Mouse (Mus musculus): ENCODE measurements around the gene Adam17. TPM values are rescaled to one million over a fixed set of nuclear protein-coding genes. Genes with fewer than 3 reads are reported as not detected.

Adam17 gene
- total RNA-seq (2017), result 44.0 and 48.7 TPM in 2 replicates

- ATAC-seq (replicated peaks in 1 of 2; ENCODE audit: insufficient read depth in 1 of 2, low FRiP score in 2 of 2, low TSS enrichment in 1 of 2, low read depth in 1 of 2, poor library complexity in 2 of 2, severe bottlenecking in 2 of 2), result peak; percentile 93 to 94
Measured at GRCm38 (mm10) chr12:21373100-21373819, at the start of gene Adam17. Gene Adam17, minus strand, starts transcription at chr12:21373632.

DNA sequence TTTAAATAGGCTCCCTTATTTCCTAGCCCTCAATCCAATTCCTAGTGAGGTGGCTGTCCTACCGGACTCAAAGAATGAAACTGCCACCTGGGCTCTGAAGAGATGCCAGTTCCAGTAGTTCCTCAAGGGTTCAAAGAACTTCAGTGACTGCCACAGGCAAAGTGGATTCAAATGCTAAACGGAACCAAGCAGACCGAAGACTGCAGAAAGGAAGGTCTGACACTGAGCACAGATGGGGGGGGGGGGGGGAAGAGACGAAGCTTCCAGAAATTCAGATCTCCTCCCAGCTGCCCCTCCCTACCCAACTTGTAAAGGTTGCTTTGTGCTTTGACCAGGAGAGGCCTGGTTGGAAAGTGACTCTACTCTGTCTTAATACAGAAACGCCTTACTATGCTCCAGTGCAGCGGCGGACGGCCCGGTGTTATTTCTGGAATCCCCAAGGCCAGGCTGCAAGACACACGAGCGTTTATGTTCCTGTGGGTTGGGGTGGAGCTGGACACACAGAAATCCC lies 45.2 kb upstream of the Adam17 start:
- ATAC-seq (replicated peaks in 1 of 2; ENCODE audit: insufficient read depth in 1 of 2, low FRiP score in 2 of 2, low TSS enrichment in 1 of 2, low read depth in 1 of 2, poor library complexity in 2 of 2, severe bottlenecking in 2 of 2), result no peak

DNA sequence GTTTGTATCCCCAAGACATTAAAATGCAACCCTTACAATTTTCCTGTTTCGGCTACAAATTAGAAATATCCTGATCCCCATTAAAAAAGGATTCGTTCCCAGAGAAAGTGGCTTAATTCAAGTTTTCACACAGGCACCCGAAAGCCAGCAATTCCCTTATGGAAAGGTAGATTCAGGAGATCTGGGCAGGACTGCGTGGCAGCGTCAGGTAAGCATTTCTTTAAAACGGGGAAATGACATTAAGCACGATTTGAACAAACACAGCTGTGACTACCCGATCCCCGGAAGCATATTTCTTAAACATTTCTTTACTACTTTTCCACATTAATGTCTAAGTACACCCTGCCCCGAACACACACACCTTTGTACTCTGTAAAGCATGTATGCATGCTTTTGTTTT lies 44.7 kb upstream of the Adam17 start:
- ATAC-seq (replicated peaks in 1 of 2; ENCODE audit: insufficient read depth in 1 of 2, low FRiP score in 2 of 2, low TSS enrichment in 1 of 2, low read depth in 1 of 2, poor library complexity in 2 of 2, severe bottlenecking in 2 of 2), result no peak

- peak; percentile 92 to 93 for ATAC-seq (replicated peaks in 1 of 2; ENCODE audit: insufficient read depth in 1 of 2, low FRiP score in 2 of 2, low TSS enrichment in 1 of 2, low read depth in 1 of 2, poor library complexity in 2 of 2, severe bottlenecking in 2 of 2)
Measured at GRCm38 (mm10) chr12:21417100-21418070, 44.0 kb upstream of the Adam17 start, which contains the start of gene Ywhaq. Gene Ywhaq, minus strand, starts transcription at chr12:21417637.

- no peak for ATAC-seq (replicated peaks in 1 of 2; ENCODE audit: insufficient read depth in 1 of 2, low FRiP score in 2 of 2, low TSS enrichment in 1 of 2, low read depth in 1 of 2, poor library complexity in 2 of 2, severe bottlenecking in 2 of 2)
Measured at GRCm38 (mm10) chr12:21416506-21416905, 43.1 kb upstream of the Adam17 start.

DNA sequence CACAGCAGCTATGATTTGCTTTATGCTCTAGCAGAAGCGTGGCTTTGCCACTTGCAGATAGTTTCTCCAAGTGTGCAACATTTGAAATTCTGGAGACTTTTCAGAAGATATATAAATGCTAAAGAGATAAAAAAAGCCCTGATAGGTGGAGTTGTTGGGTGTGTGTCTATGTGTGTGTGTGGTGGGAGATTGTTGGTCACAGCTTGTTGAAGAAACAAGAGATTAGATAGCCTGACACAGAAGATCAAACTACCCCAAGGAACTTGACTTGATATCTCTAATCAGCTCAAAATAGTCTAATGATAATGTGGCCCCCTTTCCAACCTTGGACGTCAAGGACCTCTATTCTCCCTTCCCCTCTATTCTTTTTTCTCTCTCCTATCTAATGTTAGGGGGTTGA lies 37.2 kb upstream of the Adam17 start:
- no peak for ATAC-seq (replicated peaks in 1 of 2; ENCODE audit: insufficient read depth in 1 of 2, low FRiP score in 2 of 2, low TSS enrichment in 1 of 2, low read depth in 1 of 2, poor library complexity in 2 of 2, severe bottlenecking in 2 of 2)

- no peak for ATAC-seq (replicated peaks in 1 of 2; ENCODE audit: insufficient read depth in 1 of 2, low FRiP score in 2 of 2, low TSS enrichment in 1 of 2, low read depth in 1 of 2, poor library complexity in 2 of 2, severe bottlenecking in 2 of 2)
Measured at GRCm38 (mm10) chr12:21409651-21410050, 36.2 kb upstream of the Adam17 start.

DNA sequence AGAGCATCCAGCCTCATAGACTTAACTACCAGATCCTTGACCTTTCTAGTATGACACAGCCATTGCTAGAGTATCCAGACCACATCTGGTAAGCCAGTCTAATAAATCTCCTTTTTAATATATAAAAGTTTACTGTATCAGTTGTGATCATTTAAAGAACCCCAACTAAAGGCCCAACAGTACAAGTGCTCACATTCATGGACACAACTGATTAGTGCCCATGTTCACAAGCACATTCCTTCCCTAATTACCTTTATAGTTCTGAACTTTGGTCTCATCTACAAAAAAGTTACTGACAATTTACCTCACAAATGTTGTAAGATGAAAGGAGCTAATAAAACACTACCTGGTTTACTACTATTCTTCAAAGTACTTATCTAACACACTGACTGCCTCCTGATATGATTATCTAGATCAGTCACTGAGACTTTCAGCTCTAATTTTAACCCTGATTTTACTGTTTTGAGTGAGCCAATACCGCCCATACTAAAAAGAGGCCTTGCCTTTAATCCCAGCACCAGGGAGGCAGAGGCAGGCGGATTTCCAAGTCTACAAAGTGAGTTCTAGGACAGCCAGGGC lies 35.4 kb upstream of the Adam17 start:
- ATAC-seq (replicated peaks in 1 of 2; ENCODE audit: insufficient read depth in 1 of 2, low FRiP score in 2 of 2, low TSS enrichment in 1 of 2, low read depth in 1 of 2, poor library complexity in 2 of 2, severe bottlenecking in 2 of 2), result no peak

DNA sequence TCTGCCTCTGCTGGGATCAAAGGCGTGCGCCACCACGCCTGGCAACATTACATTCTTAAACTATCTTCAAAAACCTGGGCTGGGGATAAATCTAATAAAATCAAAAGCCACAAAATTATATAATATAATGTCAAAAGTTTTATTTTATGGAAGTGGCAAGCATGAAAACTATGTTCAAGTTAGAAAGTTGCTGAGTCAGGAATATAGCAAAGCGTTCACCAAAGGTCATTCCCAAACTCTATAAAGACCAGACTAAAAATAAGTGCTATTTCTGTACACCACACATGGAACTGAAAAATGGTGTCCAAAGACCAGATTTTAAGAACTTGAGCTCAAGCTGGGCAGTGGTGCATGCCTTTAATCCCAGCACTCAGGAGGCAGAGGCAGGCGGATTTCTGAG lies 29.3 kb upstream of the Adam17 start:
- no peak for ATAC-seq (replicated peaks in 1 of 2; ENCODE audit: insufficient read depth in 1 of 2, low FRiP score in 2 of 2, low TSS enrichment in 1 of 2, low read depth in 1 of 2, poor library complexity in 2 of 2, severe bottlenecking in 2 of 2)

DNA sequence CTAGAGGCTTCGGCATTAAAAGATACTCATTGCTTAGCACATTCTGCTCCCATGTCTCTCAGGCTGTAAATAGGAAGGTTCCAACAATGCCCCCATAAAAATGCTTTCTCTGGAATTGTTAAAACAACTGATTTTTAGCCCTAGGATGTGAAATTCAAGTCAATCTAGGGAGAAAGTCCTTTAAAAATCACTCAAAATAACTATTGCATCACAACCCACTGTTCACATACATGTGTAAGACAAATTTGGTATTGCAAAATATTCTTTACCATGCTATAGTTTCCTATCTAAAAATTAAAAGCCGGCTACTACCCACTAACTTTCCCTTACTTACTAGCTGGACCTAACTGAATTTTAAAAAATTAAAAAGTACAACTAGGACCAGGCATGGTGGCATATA lies 12.8 kb upstream of the Adam17 start:
- ATAC-seq (replicated peaks in 1 of 2; ENCODE audit: insufficient read depth in 1 of 2, low FRiP score in 2 of 2, low TSS enrichment in 1 of 2, low read depth in 1 of 2, poor library complexity in 2 of 2, severe bottlenecking in 2 of 2), result no peak

DNA sequence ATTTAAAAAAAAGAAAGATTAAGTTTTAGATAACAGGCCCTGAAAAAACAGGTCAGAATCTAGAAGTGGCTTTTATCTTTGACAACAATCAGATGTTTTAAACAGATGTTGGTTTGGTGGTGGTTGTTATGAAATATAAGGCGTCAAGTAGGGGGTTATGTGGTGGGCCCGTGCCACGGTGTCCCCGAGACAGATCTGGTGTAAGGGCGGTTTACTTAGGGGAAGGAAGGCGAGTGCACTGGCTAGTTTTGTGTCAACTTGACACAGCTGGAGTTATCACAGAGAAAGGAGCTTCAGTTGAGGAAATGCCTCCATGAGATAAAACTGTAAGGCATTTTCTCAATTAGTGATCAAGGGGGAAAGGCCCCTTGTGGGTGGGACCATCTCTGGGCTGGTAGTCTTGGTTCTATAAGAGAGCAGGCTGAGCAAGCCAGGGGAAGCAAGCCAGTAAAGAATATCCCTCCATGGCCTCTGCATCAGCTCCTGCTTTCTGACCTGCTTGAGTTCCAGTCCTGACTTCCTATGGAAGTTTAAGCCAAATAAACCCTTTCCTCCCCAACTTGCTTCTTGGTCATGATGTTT lies 5.4 kb upstream of the Adam17 start:
- peak; percentile 65 to 76 for ATAC-seq (replicated peaks in 1 of 2; ENCODE audit: insufficient read depth in 1 of 2, low FRiP score in 2 of 2, low TSS enrichment in 1 of 2, low read depth in 1 of 2, poor library complexity in 2 of 2, severe bottlenecking in 2 of 2)

DNA sequence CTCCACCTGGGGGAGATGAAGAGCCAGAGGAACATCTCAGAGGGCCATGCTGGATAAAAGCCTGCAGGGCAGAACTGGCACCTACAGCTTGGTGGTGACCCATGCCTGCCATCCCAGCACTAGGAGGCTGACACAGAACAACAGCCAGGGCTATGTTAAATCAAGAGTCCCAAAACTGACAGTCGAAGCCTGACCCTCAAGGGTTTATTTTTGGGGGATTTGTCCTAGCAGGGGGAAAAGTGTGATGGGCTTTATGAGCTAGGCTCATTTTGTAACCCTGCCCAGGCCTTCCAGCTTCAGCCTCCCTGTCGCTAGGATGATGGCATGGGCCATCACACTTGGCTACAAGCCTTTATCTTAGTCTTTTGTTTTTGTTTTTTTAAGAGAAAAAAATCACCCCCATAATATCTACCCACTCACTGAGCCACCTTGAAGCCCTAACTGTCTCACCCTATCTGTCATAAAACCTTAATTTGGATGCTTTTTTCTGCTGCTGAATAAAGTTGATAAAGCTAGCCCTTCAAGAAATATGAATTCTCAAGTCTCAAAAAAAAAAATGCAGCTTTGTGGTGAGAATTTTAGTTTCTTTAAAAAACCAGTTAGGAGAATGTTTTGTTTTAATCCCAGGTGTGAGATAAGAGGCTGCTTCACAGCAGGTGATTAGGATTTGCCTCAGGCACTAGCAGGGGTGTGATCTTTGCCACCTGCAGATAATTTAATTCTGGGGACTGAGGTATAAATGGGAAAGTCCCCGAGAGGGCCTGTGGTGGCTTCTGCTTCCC lies 2.1 kb upstream of the Adam17 start:
- ATAC-seq (replicated peaks in 1 of 2; ENCODE audit: insufficient read depth in 1 of 2, low FRiP score in 2 of 2, low TSS enrichment in 1 of 2, low read depth in 1 of 2, poor library complexity in 2 of 2, severe bottlenecking in 2 of 2), result no peak

DNA sequence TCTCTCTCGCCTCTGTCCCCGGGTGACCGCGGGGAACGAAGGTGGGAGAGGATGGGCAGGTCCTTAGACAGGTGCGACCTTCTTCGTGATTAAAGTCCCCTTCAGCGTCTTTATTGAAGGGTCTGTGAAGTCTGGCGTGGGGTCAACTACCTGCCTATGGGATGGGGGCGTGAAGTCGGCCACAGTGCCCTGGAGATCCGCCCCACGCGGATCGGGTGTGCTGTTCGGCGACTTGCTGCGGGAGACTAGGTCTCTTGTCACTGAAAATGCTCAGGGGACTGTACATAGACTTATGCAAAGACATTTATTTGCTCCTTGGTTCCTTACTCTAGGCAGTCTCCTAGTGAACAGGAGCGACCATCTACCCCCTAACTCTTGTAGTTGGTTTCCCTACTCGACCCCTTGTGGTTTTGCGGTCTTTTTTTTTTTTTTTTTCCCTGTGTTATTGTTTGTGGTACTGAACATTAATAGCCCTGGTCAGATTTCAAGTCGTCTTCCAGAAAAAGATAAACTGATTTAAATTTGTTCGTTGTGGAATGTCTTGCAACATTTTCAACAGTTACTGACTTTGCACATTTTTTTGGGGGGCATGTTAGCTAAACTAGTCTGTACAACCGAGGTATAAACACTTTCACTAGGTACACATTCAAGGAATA lies 516 bp upstream of the Adam17 start:
- peak; percentile 33 to 51 for ATAC-seq (replicated peaks in 1 of 2; ENCODE audit: insufficient read depth in 1 of 2, low FRiP score in 2 of 2, low TSS enrichment in 1 of 2, low read depth in 1 of 2, poor library complexity in 2 of 2, severe bottlenecking in 2 of 2)

- no peak for ATAC-seq (replicated peaks in 1 of 2; ENCODE audit: insufficient read depth in 1 of 2, low FRiP score in 2 of 2, low TSS enrichment in 1 of 2, low read depth in 1 of 2, poor library complexity in 2 of 2, severe bottlenecking in 2 of 2)
Measured at GRCm38 (mm10) chr12:21370035-21370611, 3.3 kb downstream of the Adam17 start.

DNA sequence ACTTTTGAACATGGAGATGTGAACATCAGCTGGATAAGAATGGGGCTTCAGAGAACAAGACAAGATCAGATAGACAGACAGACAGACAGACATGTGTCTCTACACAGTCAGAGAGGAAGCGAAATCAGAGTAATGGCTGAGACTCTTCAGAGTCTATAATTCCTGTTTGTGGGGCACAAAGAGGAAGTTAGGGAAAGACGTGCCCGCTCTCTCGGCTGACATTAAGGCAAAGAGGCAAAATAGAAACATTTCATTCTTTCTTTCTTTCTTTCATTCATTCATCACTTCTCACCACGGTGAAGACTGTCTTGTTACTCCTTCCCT lies 4.4 kb downstream of the Adam17 start:
- 0 out of 4 replicates have a peak, but pooled peaks have one; percentile 27 to 30 for ATAC-seq (replicated peaks in 1 of 2; ENCODE audit: insufficient read depth in 1 of 2, low FRiP score in 2 of 2, low TSS enrichment in 1 of 2, low read depth in 1 of 2, poor library complexity in 2 of 2, severe bottlenecking in 2 of 2)

DNA sequence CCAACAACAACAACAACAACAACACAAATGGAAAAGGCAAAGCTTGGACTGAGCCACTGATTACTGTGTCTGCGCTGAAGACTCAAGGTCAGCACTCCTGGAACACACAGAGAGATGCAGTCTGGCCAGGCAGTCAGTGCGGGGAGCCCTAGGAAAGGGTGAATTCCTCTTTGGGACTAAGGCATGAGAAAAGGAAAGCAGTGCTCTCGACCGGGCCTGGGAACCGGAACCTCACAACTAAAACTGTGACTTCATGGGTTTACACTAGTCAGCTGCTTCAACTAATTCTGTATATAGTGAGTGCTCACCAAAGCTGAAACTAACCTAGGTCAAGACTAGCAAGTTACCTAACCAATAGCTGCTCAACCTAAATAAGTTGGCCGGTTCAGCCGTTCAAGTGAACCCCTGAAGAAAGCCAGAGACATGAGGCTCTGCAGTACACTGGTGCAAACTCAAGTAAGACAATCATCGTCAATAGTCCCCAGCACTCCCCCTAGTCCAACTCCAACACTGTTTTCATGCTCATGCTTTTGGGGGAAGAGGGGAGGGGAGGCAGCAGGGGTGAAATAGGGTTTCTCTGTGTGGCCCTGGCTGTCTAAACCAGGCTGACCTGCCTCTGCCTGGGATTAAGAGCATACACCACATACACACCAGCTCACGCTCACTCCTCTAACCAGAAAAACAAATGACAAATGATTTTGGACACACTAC lies 4.9 kb downstream of the Adam17 start:
- ATAC-seq (replicated peaks in 1 of 2; ENCODE audit: insufficient read depth in 1 of 2, low FRiP score in 2 of 2, low TSS enrichment in 1 of 2, low read depth in 1 of 2, poor library complexity in 2 of 2, severe bottlenecking in 2 of 2), result no peak

Measured in hematopoietic stem cell, adult 5-6 weeks (primary cell).